Mouse (Mus musculus) liver, postnatal 0 days (tissue): ENCODE measurements around the gene Ptcd3.

Experiments used
- CTCF ChIP-seq: sonication (generic); IDR thresholded peaks from 2 replicates; pipeline ENCODE4 v1.5.1; 2016; ENCODE audit warnings: antibody characterized with exemption, low read depth
- EP300 ChIP-seq: IDR thresholded peaks from 2 replicates; pipeline ENCODE4 v1.6.1; 2016; ENCODE audit warnings: antibody characterized with exemption, low read depth, mild to moderate bottlenecking

- TF ChIP-seq CTCF, result no peak
- TF ChIP-seq EP300, result no peak
Observed at GRCm38 (mm10) chr6:71935737-71936136, 27.2 kb upstream of the Ptcd3 start.
